Mouse (Mus musculus) E14TG2a.4 (cell line): ENCODE results near the gene C1s1.

Experiments
- CTCF ChIP-seq: conservative IDR thresholded peaks from 2 replicates; pipeline ENCODE4 v1.5.1; 2014; ENCODE audit warnings: low read length
- NANOG ChIP-seq: IDR thresholded peaks from 2 replicates; pipeline ENCODE4 v1.6.1; 2014; ENCODE audit warnings: borderline replicate concordance, low read length, mixed read lengths
- POU5F1 ChIP-seq: IDR thresholded peaks from 2 replicates; pipeline ENCODE4 v1.6.1; 2014; ENCODE audit warnings: low read length, borderline replicate concordance

DNA sequence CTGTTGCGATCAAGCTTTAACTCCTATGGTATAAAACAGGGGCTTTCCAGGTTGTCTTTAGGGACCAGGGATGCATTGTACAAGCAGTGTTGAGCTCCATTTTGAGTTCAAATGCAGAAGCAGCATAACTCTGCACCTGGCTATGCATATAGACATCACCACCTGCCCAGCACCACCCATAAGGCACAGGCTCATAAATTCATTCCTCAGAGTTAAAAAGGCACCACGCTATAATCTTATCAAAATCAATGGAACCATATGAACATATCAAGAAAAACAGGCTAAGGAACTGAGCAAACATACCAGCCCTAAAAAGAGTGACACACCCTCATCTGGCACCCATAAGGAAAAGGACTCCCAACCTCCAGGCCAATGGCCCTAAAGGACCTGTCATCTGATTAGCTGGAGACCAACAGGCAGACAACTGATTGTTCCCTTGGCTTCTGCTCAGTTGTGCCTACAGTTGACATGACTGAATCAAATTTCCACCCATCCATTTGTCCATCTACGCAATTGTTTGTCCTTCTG, 6.9 kb upstream of the C1s1 start:
- no peak for TF ChIP-seq CTCF
- no peak for TF ChIP-seq NANOG
- no peak for TF ChIP-seq POU5F1
